Mouse (Mus musculus) embryonic facial prominence, embryonic 15.5 days (tissue): ENCODE measurements around the gene Cd22. TPM values are rescaled to one million over a fixed set of nuclear protein-coding genes. Genes with fewer than 3 reads are reported as not detected.
A peak's percentile ranks its signal among the peaks of the same experiment; 100 is the strongest.

Experiments used
- ATAC-seq: fragments of 200-750 bp; cut with Nextera tagmentation; 2 replicates; pipeline ENCODE4 v1.8.0; 2017; ENCODE audit warnings: low read depth, moderate TSS enrichment; ENCODE audit not compliant: insufficient number of reproducible peaks, low FRiP score, low TSS enrichment
- H3K27ac ChIP-seq: fragments of 300-500 bp; sonication (generic); replicated peaks from 2 replicates; pipeline ENCODE4 v1.5.1; 2015; ENCODE audit warnings: mild to moderate bottlenecking, inconsistent platforms
- H3K27me3 ChIP-seq: fragments of 300-500 bp; sonication (generic); 2 replicates; pipeline ENCODE4 v1.6.1; 2015; ENCODE audit warnings: inconsistent platforms
- H3K36me3 ChIP-seq: fragments of 300-500 bp; sonication (generic); 2 replicates; pipeline ENCODE4 v1.6.1; 2015; ENCODE audit warnings: mild to moderate bottlenecking, inconsistent platforms
- H3K4me1 ChIP-seq: fragments of 300-500 bp; sonication (generic); 2 replicates; pipeline ENCODE4 v1.6.1; 2015; ENCODE audit warnings: inconsistent platforms
- H3K4me2 ChIP-seq: fragments of 300-500 bp; sonication (generic); replicated peaks from 2 replicates; pipeline ENCODE4 v1.6.1; 2015; ENCODE audit warnings: mild to moderate bottlenecking, inconsistent platforms
- H3K4me3 ChIP-seq: fragments of 300-500 bp; sonication (generic); replicated peaks from 2 replicates; pipeline ENCODE4 v1.5.1; 2015; ENCODE audit warnings: mild to moderate bottlenecking, inconsistent platforms
- H3K9ac ChIP-seq: fragments of 300-500 bp; sonication (generic); 2 replicates; pipeline ENCODE4 v1.6.1; 2015; ENCODE audit warnings: inconsistent platforms
- H3K9me3 ChIP-seq: fragments of 300-500 bp; sonication (generic); replicated peaks from 2 replicates; pipeline ENCODE4 v1.6.1; 2016; ENCODE audit warnings: inconsistent platforms
- WGBS: fragments of 180-500 bp; shearing (Covaris S2); methylation state at CpG from one replicate; pipeline ENCODE4 v1.1.7; 2015; 5-methylcytosine and 5-hydroxymethylcytosine counted together
- polyA plus RNA-seq: library from polyadenylated mRNA; unstranded; fragments of >200 nt; fragmentation: Nextera tagmentation; extraction: Ambion mirVana; gene quantifications from 2 replicates; pipeline ENCODE4 v1.2.1, GENCODE M21; 2015

Cd22 gene
- polyA plus RNA-seq, 1 experiment from 2014 or later, result 0.20 TPM

GRCm38 (mm10) chr7:30861464-30861863, 18.7 kb downstream of the Cd22 start, which contains the start of gene Ffar1:
Gene Ffar1, minus strand, starts transcription at chr7:30861564.
- Histone ChIP-seq H3K9me3 (no peaks in the 10 kb centered on the region), H3K4me3 (no peak within 1 kb of the TSS), H3K4me2 (no peak within 1 kb of the TSS), H3K4me1 (no peaks in the 10 kb centered on the region), H3K36me3 (no peaks in the 10 kb centered on the region), H3K27me3 (no peaks in the 10 kb centered on the region), H3K27ac (no peak within 1 kb of the TSS), H3K9ac (no peak within 1 kb of the TSS)
- no peak for ATAC-seq
- 82% methylated on average over 12 of the region's 12 CpGs for WGBS

DNA sequence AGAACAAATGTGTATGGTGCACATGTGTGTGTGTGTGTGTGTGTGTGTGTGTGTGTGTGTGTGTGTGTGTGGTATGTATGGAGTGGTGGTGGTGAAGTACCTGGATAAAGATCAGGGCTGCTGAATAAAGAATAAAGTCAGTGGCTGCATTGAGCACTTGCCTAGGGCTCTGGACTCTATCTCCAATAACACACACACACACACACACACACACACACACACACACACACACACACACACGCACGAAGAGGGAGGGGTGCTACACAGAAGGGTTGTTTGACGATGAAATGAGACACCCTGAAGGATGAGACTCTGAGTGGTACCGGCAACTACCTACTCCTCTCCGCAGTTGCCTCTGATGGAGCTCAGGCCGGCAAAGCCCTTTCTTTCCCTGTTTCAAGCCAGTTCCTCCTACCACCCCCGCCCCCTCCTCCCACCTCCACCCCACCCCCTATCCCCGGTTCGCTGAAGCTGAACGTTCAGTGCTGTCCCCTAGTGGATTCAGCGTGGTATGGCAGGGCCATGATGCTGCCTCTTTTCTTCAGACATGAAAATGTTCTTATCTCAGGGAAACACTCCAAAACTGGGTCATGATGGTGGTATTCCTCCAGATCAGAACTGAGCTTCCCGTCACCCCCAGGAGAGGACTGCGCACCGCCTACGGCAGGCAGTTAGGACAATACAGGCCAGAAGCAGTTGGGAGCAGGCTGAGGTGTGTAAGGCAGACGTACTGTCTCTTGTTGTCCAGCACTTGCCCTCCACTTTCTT, 20.3 kb downstream of the Cd22 start:
- Histone ChIP-seq H3K9ac (no peak overlapping the region), H3K36me3 (no peaks in the 10 kb centered on the region), H3K4me3 (peak overlapping the region; percentile 34), H3K4me2 (peak overlapping the region; percentile 47), H3K27ac (no peak overlapping the region), H3K4me1 (no peaks in the 10 kb centered on the region), H3K9me3 (no peaks in the 10 kb centered on the region), H3K27me3 (peaks cover 9% of the 10 kb centered on the region; the same call in 1 of the 2 replicates)
- 10% methylated on average over 15 of the region's 16 CpGs for WGBS
- ATAC-seq, result peak; percentile 44; the same call in 1 of the 2 replicates

DNA sequence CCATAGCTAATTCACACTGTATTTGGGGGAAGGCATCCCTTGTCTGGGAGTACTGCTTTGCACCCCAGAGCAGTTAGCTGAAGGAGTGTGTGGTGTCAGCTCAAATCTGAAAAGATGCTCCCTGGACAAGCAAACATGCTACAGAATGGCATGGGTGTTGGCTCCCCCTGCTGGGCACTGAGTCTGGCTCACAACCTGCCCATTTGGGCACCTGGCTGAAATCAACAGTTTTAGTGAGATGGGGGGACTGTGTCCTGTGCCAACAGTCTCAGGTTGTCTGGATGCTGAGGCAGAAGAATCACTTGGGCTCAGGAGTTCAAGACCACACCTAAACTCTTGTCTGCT, 20.9 kb downstream of the Cd22 start:
- H3K9ac ChIP-seq, result no peak overlapping the region
- no peaks in the 10 kb centered on the region for H3K36me3 ChIP-seq
- H3K27me3 ChIP-seq, result peaks cover 12% of the 10 kb centered on the region; the same call in 1 of the 2 replicates
- H3K4me2 ChIP-seq, result no peak overlapping the region
- H3K4me1 ChIP-seq, result no peaks in the 10 kb centered on the region
- H3K9me3 ChIP-seq, result no peaks in the 10 kb centered on the region
- H3K27ac ChIP-seq, result no peak overlapping the region
- H3K4me3 ChIP-seq, result no peak overlapping the region
- ATAC-seq, result peak; percentile 7; the same call in 1 of the 2 replicates

DNA sequence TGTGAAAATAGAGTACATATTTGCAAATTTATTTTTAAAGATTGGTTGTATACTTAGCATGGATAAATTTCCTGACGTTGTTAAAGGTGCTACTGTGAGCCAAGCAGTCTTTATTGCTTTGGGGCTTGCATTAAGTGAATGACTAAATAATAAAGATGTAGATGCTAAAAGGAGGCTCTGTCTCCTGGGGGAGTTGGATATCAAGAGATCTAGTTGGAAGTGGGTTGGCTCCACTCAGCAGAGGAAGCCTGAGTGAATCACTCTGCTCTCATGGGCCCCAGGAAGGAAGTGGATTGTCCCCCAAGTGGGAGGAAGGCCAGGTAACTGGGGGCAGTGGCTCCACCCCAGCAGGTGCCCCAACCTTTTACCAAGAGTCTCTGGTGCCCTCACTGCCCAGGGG, 22.4 kb downstream of the Cd22 start:
- Histone ChIP-seq H3K27ac (no peak overlapping the region), H3K27me3 (peaks cover 12% of the 10 kb centered on the region; the same call in 1 of the 2 replicates), H3K9ac (no peak overlapping the region), H3K4me1 (no peaks in the 10 kb centered on the region), H3K4me2 (no peak overlapping the region), H3K36me3 (no peaks in the 10 kb centered on the region), H3K4me3 (no peak overlapping the region), H3K9me3 (no peaks in the 10 kb centered on the region)
- WGBS, result 70% methylated on average over 1 of the region's 1 CpGs
- ATAC-seq, result no peak

GRCm38 (mm10) chr7:30856078-30856477, 24.1 kb downstream of the Cd22 start, which contains the start of gene Ffar3:
Gene Ffar3, minus strand, starts transcription at chr7:30856178.
- Histone ChIP-seq H3K4me1 (no peaks in the 10 kb centered on the region), H3K27ac (no peak within 1 kb of the TSS), H3K27me3 (peaks cover 12% of the 10 kb centered on the region; the same call in 1 of the 2 replicates), H3K4me3 (no peak within 1 kb of the TSS), H3K36me3 (no peaks in the 10 kb centered on the region), H3K4me2 (no peak within 1 kb of the TSS), H3K9ac (no peak within 1 kb of the TSS), H3K9me3 (no peaks in the 10 kb centered on the region)
- WGBS, result 75% methylated on average over 6 of the region's 6 CpGs
- no peak for ATAC-seq

GRCm38 (mm10) chr7:30851421-30851820, 28.7 kb downstream of the Cd22 start:
- WGBS, result 84% methylated on average over 1 of the region's 1 CpGs
- Histone ChIP-seq H3K4me3 (no peak overlapping the region), H3K4me2 (no peak overlapping the region)

DNA sequence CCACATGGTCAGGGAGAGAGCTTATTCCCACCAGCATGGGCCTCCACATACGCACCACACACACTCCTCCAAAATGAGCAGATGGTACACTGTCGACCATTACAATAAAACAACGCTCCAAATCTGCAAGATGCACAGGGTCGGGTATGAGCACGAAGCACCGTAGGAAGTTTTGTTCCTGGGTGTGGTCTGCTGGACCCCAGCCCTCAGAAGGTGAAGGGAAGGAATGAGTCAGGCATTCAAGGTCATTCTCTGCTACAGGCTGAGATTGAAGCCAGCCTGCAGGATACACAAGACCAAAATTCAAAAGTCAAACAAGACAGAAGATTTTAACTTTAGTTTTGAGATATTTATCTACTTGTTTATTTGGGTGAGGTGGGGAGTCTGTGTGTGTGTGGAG, 32.2 kb downstream of the Cd22 start:
- WGBS, result 78% methylated on average over 6 of the region's 6 CpGs
- Histone ChIP-seq H3K36me3 (no peaks in the 10 kb centered on the region), H3K9ac (no peak overlapping the region), H3K4me2 (no peak overlapping the region), H3K9me3 (no peaks in the 10 kb centered on the region), H3K4me1 (no peaks in the 10 kb centered on the region), H3K27me3 (no peaks in the 10 kb centered on the region), H3K4me3 (no peak overlapping the region), H3K27ac (no peak overlapping the region)
- ATAC-seq, result no peak

More at GRCm38 (mm10) chr7:30851421-30851820, 28.7 kb downstream of the Cd22 start:
- no peak for ATAC-seq
- Histone ChIP-seq H3K36me3 (no peaks in the 10 kb centered on the region), H3K4me1 (no peaks in the 10 kb centered on the region), H3K27ac (no peak overlapping the region), H3K27me3 (peaks cover 12% of the 10 kb centered on the region; the same call in 1 of the 2 replicates), H3K9me3 (no peaks in the 10 kb centered on the region), H3K9ac (no peak overlapping the region)

DNA sequence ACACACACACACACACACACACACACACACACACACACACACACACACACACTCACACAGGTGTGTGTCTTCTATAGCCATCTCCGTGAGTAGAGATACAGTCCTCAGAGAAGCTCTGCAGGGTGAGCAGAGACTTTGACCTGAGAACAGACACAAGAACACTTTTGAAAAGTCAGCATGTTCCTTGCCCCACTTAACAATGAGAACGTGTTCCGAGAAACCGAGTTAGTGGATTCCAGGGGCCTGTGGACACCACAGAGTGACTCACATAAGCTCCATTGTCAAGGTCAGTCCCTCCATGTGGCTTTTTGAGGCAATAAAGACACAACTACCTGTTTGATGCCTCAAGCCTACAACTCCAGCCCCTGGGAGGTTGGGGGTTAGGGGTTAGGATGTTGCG, 32.8 kb downstream of the Cd22 start:
- Histone ChIP-seq H3K27ac (no peak overlapping the region), H3K9me3 (no peaks in the 10 kb centered on the region), H3K9ac (no peak overlapping the region), H3K27me3 (no peaks in the 10 kb centered on the region), H3K36me3 (no peaks in the 10 kb centered on the region), H3K4me1 (no peaks in the 10 kb centered on the region), H3K4me3 (no peak overlapping the region), H3K4me2 (no peak overlapping the region)
- no peak for ATAC-seq
- WGBS, result 75% methylated on average over 5 of the region's 5 CpGs

- no peaks in the 10 kb centered on the region for H3K4me1 ChIP-seq
- H3K36me3 ChIP-seq, result no peaks in the 10 kb centered on the region
- H3K27ac ChIP-seq, result no peak overlapping the region
- H3K4me3 ChIP-seq, result no peak overlapping the region
- H3K9ac ChIP-seq, result no peak overlapping the region
- no peaks in the 10 kb centered on the region for H3K27me3 ChIP-seq
- no peak for ATAC-seq
- no peaks in the 10 kb centered on the region for H3K9me3 ChIP-seq
- no peak overlapping the region for H3K4me2 ChIP-seq
- 70% methylated on average over 2 of the region's 2 CpGs for WGBS
Observed at GRCm38 (mm10) chr7:30846505-30847053, 33.6 kb downstream of the Cd22 start.

DNA sequence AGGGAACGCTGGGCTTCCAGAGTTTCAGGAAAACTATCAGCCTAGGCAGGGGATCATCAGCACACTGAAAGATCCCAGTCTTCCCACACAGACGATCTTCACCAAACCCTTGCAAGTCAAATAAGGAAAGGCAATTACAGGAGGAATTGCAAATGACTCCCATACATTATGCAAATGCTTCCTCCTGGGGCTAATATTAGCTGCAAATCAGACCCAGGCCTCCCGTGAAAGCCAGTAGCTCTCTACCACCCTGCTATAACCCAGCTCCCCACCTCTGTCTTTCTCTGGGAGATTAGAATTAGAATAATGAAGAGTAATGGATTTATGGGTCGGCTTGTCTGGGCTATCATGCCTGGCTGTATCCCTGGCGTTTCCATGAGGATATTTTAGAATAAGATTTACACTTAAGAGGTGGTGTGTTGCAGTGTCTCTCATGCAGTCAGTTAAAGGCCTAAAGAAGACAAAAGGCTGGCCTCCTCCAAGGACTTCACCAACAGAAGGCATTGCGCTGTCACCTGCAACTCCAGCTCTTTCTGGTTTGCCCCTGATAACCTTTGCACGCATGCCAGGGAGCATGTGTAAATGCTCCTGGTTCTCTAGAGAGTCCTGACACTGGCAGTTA, 35.4 kb downstream of the Cd22 start:
- Histone ChIP-seq H3K36me3 (no peaks in the 10 kb centered on the region), H3K4me1 (no peaks in the 10 kb centered on the region), H3K9me3 (no peaks in the 10 kb centered on the region), H3K27me3 (no peaks in the 10 kb centered on the region), H3K9ac (no peak overlapping the region), H3K27ac (no peak overlapping the region), H3K4me3 (no peak overlapping the region), H3K4me2 (no peak overlapping the region)
- no peak for ATAC-seq
- WGBS, result 37% methylated on average over 7 of the region's 7 CpGs

DNA sequence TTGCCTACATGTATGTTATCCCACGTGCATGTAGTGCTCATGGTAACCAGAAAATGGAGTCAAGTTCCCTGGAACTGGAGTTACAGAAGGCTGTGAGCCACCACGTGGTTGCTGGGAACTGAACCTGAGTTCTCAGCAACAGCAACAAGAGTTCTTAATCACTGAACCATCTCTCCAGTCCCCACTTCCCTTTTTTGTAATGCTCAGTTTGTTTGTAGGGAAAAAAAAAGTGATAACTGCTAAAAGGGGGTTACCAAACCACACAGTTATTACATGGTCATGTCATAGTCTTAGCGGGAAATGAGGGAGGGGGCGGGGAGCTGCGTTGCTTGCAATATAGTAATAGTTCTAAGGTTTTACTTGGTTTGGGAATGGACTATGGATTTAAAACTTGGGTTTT, 38.0 kb downstream of the Cd22 start:
- H3K27me3 ChIP-seq, result no peaks in the 10 kb centered on the region
- 76% methylated on average over 5 of the region's 5 CpGs for WGBS
- no peak overlapping the region for H3K27ac ChIP-seq
- ATAC-seq, result no peak
- H3K9me3 ChIP-seq, result no peaks in the 10 kb centered on the region
- H3K4me2 ChIP-seq, result no peak overlapping the region
- no peak overlapping the region for H3K4me3 ChIP-seq
- H3K9ac ChIP-seq, result no peak overlapping the region
- H3K4me1 ChIP-seq, result no peaks in the 10 kb centered on the region
- H3K36me3 ChIP-seq, result no peaks in the 10 kb centered on the region
